Mouse (Mus musculus): Measurements from ENCODE around the gene Foxd2. TPM values are rescaled to one million over a fixed set of nuclear protein-coding genes. Genes with fewer than 3 reads are reported as not detected.

The Foxd2 gene
- total and polyA plus RNA-seq, 2 experiments from 2014 or later = 0.16 to 1.8 TPM

GRCm38 (mm10) chr4:114913594-114913962, 4.9 kb upstream of the Foxd2 start:
- Histone ChIP-seq H3K4me2 (ENCODE audit: low read depth, low read length) (no peak overlapping the region), H3K4me1 (ENCODE audit: insufficient read depth, low read length) (no peaks in the 10 kb centered on the region), H3K36me3 (ENCODE audit: insufficient read depth, low read length) (no peaks in the 10 kb centered on the region), H3K27me3 (ENCODE audit: insufficient read depth, low read length) (peaks cover 84% of the 10 kb centered on the region), H3K4me3 (ENCODE audit: low read length) (no peak overlapping the region), H3K9me3 (ENCODE audit: low read length) (no peaks in the 10 kb centered on the region), H3K27ac (no peak overlapping the region), H3K9ac (replicated peaks; ENCODE audit: low read length) (no peak overlapping the region)
- ATAC-seq (peak; percentile 43; the same call in 1 of the 2 replicates), DNase-seq (ENCODE audit: low spot score) (peak; percentile 82)
- peak; percentile 78 for TF ChIP-seq CTCF (IDR thresholded peaks at IDR 0.05; ENCODE audit: low read depth)
- WGBS = 3% methylated on average over 13 of the region's 13 CpGs

DNA sequence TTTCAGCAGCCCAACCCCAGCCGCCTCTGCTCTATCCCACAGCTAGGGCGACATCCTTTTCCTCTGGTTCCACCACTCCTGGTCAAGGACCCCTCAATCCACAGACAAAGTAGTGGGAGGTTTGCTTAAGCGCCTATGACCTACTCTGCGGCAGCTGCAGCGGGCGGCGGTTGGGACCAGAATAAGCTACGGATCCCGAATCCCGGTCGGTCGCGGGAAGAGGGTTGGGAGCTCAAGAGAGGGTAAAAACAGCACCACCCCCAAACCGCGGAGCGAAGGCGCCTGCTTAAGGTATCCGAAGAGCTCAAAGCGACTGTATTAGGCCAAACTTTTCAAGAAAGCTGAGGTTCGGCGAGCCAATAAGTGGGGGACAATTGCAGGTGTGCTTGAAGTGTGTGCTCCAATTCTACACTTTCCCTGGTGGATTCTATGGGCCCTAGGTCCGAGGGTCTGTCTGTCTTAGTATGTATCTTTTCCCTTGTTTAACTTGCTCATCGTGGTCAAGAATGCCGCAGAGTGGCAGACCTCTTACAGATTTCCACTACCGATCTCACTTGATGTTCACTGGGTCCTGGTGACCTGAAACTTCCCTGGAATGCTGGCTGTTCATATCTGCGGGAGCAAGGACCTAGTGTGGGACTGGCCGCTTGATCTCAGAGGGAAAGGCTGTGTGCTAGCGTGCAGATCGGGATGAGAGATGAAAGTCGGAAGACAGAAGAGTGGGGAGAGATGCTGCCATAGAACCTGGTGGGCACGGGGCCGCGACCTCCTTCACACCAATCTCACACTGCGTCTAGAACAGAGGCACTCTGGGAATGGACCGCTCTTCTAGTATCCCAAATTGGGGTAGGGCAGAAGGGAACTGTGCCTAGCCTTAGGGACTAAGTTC, 4.3 kb upstream of the Foxd2 start:
- no peak for TF ChIP-seq CTCF (IDR thresholded peaks at IDR 0.05; ENCODE audit: low read depth)
- Histone ChIP-seq H3K9me3 (ENCODE audit: low read length) (no peaks in the 10 kb centered on the region), H3K4me1 (ENCODE audit: insufficient read depth, low read length) (no peaks in the 10 kb centered on the region), H3K4me3 (ENCODE audit: low read length) (no peak overlapping the region), H3K9ac (replicated peaks; ENCODE audit: low read length) (no peak overlapping the region), H3K36me3 (ENCODE audit: insufficient read depth, low read length) (no peaks in the 10 kb centered on the region), H3K4me2 (ENCODE audit: low read depth, low read length) (no peak overlapping the region), H3K27me3 (ENCODE audit: insufficient read depth, low read length) (peaks cover 89% of the 10 kb centered on the region), H3K27ac (no peak overlapping the region)
- DNase-seq (ENCODE audit: low spot score) = no peak
- 7% methylated on average over 35 of the region's 35 CpGs for WGBS
- no peak for ATAC-seq

DNA sequence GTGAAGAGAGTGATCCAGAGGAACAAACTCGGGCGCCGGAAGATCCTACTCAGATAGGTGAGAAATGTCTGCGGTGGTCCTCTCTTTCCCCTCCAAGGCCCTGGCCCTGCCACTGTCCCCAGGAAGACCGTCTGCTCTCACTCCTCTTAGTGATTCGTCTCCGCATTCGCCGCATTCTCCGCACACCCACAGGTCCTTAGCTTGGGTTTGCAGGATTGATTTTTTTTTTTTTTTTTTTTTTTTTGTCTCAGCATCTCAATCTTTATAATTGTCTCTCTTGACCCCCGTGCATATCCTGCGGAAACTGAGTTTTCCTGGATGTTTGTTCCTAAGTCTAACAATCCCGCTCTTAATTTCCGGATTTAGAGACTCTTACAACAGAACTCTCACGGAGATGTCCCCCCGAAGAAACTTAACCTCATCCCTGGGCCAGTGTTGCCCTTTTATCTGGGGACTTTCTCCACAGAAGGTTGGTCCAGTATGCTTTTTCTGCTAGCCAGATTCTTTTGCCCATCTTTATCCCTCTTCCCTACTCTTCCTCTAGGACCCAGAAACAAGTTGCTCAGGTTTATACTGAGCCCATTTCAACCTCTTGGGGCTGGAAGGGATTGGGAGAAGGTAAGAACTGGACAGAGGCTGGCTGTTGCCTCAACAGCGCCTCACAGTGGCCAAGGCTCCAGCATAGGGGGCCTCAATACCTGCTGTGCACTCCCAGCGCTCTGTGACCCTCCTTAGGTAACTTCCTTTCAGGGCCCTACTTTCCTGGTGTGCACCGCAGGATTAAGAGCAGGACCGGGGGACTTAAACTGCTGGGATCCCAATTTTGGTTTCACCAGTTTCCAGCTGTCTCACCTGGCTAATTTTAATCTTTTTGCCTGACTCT, 1.2 kb upstream of the Foxd2 start:
- WGBS = 2% methylated on average over 20 of the region's 20 CpGs
- Histone ChIP-seq H3K27ac (no peak overlapping the region), H3K9ac (replicated peaks; ENCODE audit: low read length) (no peak overlapping the region), H3K27me3 (ENCODE audit: insufficient read depth, low read length) (peaks cover 92% of the 10 kb centered on the region), H3K4me3 (ENCODE audit: low read length) (peak overlapping the region; percentile 33), H3K4me1 (ENCODE audit: insufficient read depth, low read length) (no peaks in the 10 kb centered on the region), H3K9me3 (ENCODE audit: low read length) (no peaks in the 10 kb centered on the region), H3K36me3 (ENCODE audit: insufficient read depth, low read length) (no peaks in the 10 kb centered on the region), H3K4me2 (ENCODE audit: low read depth, low read length) (peak overlapping the region; percentile 54)
- ATAC-seq (no peak), DNase-seq (ENCODE audit: low spot score) (peak; percentile 10)
- TF ChIP-seq CTCF (IDR thresholded peaks at IDR 0.05; ENCODE audit: low read depth) = peak; percentile 57

DNA sequence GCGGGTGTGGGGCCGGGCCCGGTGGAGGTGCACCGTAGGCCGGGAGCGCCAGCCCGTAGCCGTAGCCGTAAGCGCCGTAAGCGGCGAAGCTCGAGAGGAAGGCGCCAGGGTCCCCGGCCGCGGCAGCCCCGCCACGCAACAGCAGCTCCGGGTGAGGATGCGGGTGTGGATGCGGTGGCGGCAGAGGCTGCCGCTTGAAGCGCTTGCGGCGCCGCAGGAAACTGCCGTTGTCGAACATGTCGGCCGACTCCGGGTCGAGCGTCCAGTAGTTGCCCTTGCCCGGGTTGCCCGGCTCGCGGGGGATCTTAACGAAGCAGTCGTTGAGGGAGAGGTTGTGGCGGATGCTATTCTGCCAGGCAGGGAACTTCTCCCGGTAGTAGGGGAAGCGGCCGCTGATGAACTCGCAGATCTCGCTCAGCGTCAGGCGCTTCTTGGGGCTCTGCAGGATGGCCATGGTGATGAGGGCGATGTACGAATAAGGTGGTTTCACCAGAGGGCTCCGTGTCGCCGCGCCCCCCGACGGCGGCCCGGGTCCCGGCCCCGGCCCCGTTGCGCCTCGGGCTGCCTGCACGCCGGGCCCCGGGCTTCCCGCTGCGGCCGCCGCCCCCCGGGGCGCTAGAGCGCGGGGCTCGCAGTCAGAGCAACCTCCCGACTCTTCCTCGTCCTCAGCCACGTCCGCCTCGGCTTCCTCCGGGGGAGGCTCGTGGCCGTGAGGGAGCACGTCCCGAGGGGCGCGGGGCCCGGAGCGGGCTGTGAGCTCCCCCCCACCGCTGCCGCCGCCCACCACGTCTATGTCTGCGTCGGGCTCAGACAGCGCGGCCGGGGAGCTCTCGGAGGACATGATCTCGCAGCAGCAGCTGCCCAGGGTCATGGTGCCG, 483 bp downstream of the Foxd2 start:
- peak overlapping the region; percentile 33 for H3K4me3 ChIP-seq (ENCODE audit: low read length)
- DNase-seq (ENCODE audit: low spot score) (no peak), ATAC-seq (peak; percentile 43)
- H3K9ac ChIP-seq (replicated peaks; ENCODE audit: low read length) = peak overlapping the region; percentile 24; the same call in 1 of the 2 replicates
- WGBS = 1% methylated on average over 68 of the region's 103 CpGs
- no peak for TF ChIP-seq CTCF (IDR thresholded peaks at IDR 0.05; ENCODE audit: low read depth)
- no peaks in the 10 kb centered on the region for H3K36me3 ChIP-seq (ENCODE audit: insufficient read depth, low read length)
- H3K27me3 ChIP-seq (ENCODE audit: insufficient read depth, low read length) = peaks cover 89% of the 10 kb centered on the region
- no peak overlapping the region for H3K27ac ChIP-seq
- peak overlapping the region; percentile 54 for H3K4me2 ChIP-seq (ENCODE audit: low read depth, low read length)
- H3K9me3 ChIP-seq (ENCODE audit: low read length) = no peaks in the 10 kb centered on the region
- H3K4me1 ChIP-seq (ENCODE audit: insufficient read depth, low read length) = no peaks in the 10 kb centered on the region

DNA sequence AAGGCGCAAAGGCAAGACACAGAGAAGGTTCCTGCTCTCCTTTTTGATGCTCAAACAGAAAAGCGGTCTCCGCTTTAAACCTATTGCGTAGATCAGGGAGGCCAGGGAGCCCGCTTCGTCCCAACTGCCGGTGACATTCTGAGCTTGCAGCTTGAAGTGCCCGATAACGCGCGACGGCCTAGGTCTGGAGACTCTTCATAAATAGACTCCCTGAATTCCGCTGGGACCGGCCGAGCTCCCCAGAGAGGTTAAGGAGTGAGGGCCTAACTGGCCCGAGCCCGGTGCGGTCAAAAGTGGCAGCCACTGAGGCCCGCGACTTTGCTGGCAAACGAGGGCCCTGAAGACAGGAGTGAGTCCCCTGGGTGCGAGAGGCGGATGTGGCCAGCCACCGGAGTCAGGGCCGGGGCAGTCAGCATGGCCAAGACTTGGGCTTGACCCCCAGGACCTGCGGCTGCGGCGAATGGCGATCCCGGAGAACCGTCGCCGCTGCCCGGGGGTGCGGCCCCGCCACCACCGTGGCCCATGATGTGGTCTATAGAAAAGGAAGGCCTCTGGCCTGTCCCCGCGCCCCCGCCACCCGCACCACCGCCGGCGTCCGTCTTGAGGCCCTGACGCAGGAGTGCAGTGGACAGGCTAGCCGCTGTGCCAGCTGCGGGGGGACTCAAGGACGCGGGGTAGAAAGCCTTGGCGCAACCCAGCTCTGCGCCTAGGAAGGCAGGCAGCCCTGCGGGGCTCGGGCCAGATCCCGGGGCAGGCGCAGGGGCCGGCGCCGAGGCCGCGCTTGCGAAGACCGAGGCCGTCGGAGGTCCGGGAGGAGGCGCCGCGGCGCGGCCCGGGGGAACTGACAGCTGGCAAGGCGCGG, 1.4 kb downstream of the Foxd2 start:
- peak overlapping the region; percentile 24; the same call in 1 of the 2 replicates for H3K9ac ChIP-seq (replicated peaks; ENCODE audit: low read length)
- 1% methylated on average over 74 of the region's 74 CpGs for WGBS
- H3K36me3 ChIP-seq (ENCODE audit: insufficient read depth, low read length) = no peaks in the 10 kb centered on the region
- no peaks in the 10 kb centered on the region for H3K9me3 ChIP-seq (ENCODE audit: low read length)
- H3K4me1 ChIP-seq (ENCODE audit: insufficient read depth, low read length) = no peaks in the 10 kb centered on the region
- DNase-seq (ENCODE audit: low spot score) (no peak), ATAC-seq (no peak)
- TF ChIP-seq CTCF (IDR thresholded peaks at IDR 0.05; ENCODE audit: low read depth) = no peak
- peak overlapping the region; percentile 33 for H3K4me3 ChIP-seq (ENCODE audit: low read length)
- H3K27me3 ChIP-seq (ENCODE audit: insufficient read depth, low read length) = peaks cover 84% of the 10 kb centered on the region
- no peak overlapping the region for H3K27ac ChIP-seq
- peak overlapping the region; percentile 54; the same call in 1 of the 2 replicates for H3K4me2 ChIP-seq (ENCODE audit: low read depth, low read length)
